Mouse (Mus musculus) urinary bladder, postnatal 4 days (tissue): Measurements from ENCODE around the gene Ankrd33.

Source experiments
- DNase-seq, 2 experiments: peaks; one replicate each; pipeline ENCODE4 v3.0.0; 2021 to 2022; ENCODE audit warnings: low spot score in 2 of 2

Ankrd33 gene

GRCm38 (mm10) chr15:101122290-101122589 lies 6.7 kb downstream of the Ankrd33 start:
- DNase-seq = no peak

DNA sequence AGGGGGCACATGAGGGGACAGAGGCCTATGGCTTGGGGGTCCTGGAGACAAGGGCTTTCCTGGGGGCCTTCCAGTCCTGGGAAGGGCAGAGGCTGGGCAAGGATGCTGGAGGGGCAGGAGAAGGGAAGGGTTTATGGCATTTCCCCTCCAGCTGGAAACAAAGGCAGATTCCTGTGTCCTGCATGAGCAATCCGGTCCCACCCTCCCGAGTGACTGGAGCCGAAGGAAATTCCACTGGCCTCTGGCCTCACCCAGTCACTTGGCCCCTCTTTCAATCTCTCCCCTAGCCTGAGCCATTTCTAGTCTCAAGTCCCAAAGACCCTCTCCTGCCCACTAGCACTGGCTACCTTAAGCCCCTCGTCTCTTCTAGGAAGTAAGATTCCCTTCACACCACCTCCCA lies 7.6 kb downstream of the Ankrd33 start:
- DNase-seq = no peak

- DNase-seq = no peak
These were observed 10.0 kb downstream of the Ankrd33 start for GRCm38 (mm10) chr15:101125561-101125960.

- DNase-seq = peak in 1 of 2 experiments; percentile 73
These were observed 11.5 kb downstream of the Ankrd33 start for GRCm38 (mm10) chr15:101126876-101127544.

DNA sequence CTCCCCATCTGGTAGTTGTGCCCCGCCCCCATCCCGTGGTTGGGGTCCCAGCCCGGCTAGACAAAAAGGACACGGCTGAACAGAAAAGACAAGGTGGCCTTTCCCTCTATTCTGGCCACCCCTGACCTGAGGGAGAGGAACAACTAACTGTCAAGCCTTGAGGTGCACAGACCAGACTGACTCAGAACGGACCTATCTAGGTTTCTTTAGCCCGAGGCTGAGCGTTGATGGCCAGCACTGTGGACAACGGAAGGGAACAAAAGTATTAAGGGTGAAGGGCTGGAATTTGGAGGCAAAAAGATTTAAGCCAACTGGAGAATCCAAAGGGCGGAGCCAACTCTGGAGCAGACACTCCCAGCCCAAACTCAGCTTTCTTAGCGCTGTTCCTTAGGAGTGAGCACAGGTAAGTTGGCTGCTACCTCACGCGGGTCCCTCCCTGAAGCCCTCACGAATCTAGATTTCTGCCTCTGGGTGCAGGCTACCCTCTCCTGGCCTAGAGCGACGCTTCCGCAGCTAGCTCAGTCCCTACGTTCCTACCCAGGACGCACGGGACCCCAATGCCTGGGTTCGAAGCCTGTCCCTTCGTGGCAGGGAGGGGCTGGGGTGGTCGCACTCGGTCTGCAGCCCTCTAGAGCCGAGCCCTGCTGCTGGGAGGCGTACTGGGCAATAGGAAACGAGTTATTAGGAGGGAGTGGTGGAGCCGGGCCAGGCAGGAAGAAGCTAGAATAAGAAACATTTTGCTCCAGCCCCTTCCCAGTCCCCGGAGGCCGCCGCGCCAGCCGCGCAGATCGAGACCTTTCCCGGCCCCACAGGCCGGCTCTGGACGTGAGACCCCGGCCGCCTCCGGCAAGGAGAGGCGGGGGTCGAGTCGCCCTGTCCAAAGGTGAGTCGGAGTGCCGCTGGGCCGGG lies 12.9 kb downstream of the Ankrd33 start, which contains the start of gene Acvrl1:
Gene Acvrl1 (plus strand): TSS at position 342 of the 909 bp plus-strand sequence.
- no peak for DNase-seq

DNA sequence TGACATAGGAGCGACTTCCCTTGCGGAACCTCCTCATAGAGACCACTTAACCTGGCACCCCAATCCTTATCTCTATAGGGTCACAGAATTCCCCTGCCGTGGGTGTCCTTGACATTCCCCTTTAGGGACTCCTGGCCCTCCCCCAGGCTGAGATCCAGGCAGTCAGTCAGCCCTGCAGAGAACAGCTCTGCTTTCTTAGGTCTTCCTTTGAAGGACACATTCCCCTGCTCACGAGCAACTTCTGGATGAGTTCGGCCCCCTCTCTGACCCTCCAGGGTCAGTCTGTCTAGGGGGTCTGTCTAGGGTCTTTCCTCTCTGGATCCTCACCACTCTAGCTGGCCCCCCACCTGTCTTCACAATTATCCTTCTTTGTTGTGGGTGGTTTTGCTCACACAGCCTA lies 13.9 kb downstream of the Ankrd33 start:
- DNase-seq = no peak

GRCm38 (mm10) chr15:101131498-101131897 lies 15.9 kb downstream of the Ankrd33 start:
- no peak for DNase-seq

GRCm38 (mm10) chr15:101132041-101132440 lies 16.5 kb downstream of the Ankrd33 start:
- no peak for DNase-seq

DNA sequence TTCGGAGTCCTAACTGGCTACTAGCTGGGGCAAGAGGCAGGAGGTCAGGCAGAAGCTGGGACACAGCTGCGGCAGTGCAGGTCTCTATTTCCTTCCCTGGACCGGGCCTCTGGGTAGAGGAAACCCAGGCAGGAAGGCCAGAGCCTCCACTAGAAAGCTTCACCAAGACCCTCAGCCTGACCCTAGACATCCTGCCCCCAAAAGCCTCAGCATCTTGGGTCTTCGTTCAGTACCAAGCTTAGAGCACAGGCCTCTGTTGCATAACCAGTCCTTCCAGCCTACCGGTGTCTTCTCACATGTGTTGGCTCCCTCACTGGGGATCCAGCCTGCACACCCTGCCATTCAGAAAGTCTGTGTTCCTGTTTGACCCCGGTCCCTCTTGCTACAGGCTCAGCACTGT lies 17.2 kb downstream of the Ankrd33 start:
- DNase-seq = no peak

DNA sequence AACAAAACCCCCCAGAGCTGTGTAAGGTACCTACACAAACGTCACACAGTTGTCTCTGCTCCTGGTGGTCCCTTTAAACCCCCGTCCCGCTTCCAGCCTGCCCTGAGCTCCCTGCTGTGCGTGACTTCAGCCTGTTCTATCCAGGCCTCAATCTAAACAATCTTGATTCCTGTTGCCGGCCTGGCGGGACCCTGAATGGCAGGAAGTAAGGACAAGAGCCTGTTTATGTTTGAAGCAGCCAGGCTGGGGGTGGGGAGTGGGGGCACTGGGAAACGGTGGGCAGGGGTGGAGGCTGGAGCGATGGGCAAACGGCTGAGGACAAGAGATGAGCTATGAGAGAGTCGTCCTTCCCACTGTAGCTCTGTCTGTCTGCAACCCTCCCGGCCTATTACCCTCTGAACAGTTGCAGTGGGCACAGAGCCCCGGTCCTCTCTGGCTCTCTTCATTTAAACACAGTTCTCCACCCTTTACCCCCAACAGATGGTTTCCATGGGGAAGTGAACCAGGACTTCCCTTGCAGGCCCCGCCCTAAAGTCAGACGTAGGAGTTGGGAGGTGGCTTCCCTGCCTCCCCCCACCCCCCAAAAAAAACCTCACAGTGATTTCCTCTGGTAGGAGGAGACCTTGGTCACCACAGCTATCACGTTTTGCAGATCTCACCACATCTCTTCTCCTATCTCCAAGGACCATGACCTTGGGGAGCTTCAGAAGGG lies 18.6 kb downstream of the Ankrd33 start:
- DNase-seq = no peak

DNA sequence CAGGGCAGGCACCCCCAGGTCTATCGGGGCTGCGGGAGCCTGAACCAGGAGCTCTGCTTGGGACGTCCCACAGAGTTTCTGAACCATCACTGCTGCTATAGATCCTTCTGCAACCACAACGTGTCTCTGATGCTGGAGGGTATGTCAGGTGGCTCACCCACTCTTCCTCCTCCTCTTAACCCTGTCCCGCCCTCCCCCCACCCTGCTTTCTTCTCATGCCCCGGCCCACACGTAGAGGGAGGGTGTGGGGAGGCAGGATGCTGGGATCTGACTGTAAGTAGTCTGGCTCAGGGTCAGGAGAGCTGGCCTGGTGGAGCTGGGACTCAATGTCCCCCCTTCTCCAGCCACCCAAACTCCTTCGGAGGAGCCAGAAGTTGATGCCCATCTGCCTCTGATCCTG lies 19.9 kb downstream of the Ankrd33 start:
- DNase-seq = no peak

DNA sequence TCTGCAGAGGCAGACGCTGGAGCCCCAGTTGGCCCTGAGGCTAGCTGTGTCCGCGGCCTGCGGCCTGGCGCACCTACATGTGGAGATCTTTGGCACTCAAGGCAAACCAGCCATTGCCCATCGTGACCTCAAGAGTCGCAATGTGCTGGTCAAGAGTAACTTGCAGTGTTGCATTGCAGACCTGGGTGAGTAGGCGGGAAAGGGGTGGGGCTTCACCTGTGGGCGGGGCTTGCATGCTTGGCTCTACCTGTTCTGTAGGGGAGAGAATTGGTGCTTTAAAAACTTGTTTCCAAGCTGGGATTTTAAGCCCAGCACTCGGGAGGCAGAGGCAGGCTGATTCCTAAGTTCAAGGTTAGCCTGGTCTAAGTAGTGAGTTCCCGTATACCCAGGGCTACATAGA lies 21.9 kb downstream of the Ankrd33 start:
- DNase-seq = no peak

- no peak for DNase-seq
These were observed 23.1 kb downstream of the Ankrd33 start for GRCm38 (mm10) chr15:101138675-101139074.

- no peak for DNase-seq
These were observed 24.3 kb downstream of the Ankrd33 start for GRCm38 (mm10) chr15:101139885-101140284.

- DNase-seq = no peak
These were observed 25.0 kb downstream of the Ankrd33 start for GRCm38 (mm10) chr15:101140587-101140986.

DNA sequence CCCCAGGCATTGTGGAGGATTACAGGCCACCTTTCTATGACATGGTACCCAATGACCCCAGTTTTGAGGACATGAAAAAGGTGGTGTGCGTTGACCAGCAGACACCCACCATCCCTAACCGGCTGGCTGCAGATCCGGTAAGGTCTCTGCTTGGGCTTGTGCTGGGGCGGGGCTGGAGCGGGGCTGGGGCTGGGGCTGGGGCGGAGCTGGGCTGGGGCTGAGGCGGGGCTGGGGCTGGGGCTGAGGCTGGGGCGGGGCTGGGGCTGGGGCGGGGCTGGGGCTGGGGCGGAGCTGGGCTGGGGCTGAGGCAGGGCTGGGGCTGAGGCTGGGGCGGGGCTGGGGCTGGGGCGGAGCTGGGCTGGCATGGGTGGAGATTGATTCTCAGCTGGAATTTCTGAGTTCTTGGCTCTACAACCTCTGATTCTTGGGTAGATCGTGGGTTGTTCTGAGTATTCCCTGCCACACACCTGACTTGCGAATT lies 25.5 kb downstream of the Ankrd33 start:
- peak in 1 of 2 experiments; percentile 63 for DNase-seq

- DNase-seq = no peak
These were observed 27.1 kb downstream of the Ankrd33 start for GRCm38 (mm10) chr15:101142672-101143071.

- DNase-seq = peak; percentile 66 to 69
These were observed 27.9 kb downstream of the Ankrd33 start for GRCm38 (mm10) chr15:101143494-101143893.

- no peak for DNase-seq
These were observed 28.6 kb downstream of the Ankrd33 start for GRCm38 (mm10) chr15:101144176-101144575.

GRCm38 (mm10) chr15:101144779-101145178 lies 29.2 kb downstream of the Ankrd33 start:
- DNase-seq = no peak

GRCm38 (mm10) chr15:101145424-101146099 lies 30.0 kb downstream of the Ankrd33 start:
- peak; percentile 95 to 98 for DNase-seq
